ENCODE assay signal across 1 mouse cellular context in genomic region chr16:17409046-17409445, GRCm38 (mm10).
TF ChIP-seq lines count a peak whose summit lies in the region.

No protein-coding gene starts in this region.

TF ChIP-seq in CH12.LX, 34 proteins besides CTCF, POLR2A, EP300 and RAD21:
- peak; percentile 87 for TF ChIP-seq MXI1 (IDR thresholded peaks at IDR 0.05; ENCODE audit: low read depth, low read length)
- TF ChIP-seq PAX5 (IDR thresholded peaks at IDR 0.05; ENCODE audit: low read length): no peak
- TF ChIP-seq TCF12 (IDR thresholded peaks at IDR 0.05; ENCODE audit: low read depth, low read length): peak; percentile 79; the same call in 1 of the 2 replicates
- TF ChIP-seq ELF1 (IDR thresholded peaks at IDR 0.05; ENCODE audit: low read depth, low read length): peak; percentile 64; the same call in 1 of the 2 replicates
- no peak for TF ChIP-seq KAT2A (IDR thresholded peaks at IDR 0.05; ENCODE audit: insufficient replicate concordance, low read length)
- TF ChIP-seq IRF4 (IDR thresholded peaks at IDR 0.05; ENCODE audit: low read depth, low read length): peak; percentile 92
- TF ChIP-seq GABPA (IDR thresholded peaks at IDR 0.05; ENCODE audit: insufficient replicate concordance, low read depth, low read length): no peak
- TF ChIP-seq CHD2 (IDR thresholded peaks at IDR 0.05; ENCODE audit: low read length): peak; percentile 55; the same call in 1 of the 2 replicates
- TF ChIP-seq MAX (IDR thresholded peaks at IDR 0.05; ENCODE audit: low read length): peak; percentile 67
- TF ChIP-seq NRF1 (IDR thresholded peaks at IDR 0.05; ENCODE audit: low read depth, low read length): no peak
- peak; percentile 85 for TF ChIP-seq MAZ (IDR thresholded peaks at IDR 0.05; ENCODE audit: low read depth, low read length)
- TF ChIP-seq MYC (IDR thresholded peaks at IDR 0.05; ENCODE audit: low read depth, low read length): peak; percentile 71; the same call in 1 of the 2 replicates
- TF ChIP-seq UBTF (IDR thresholded peaks at IDR 0.05; ENCODE audit: low read depth, low read length): no peak
- peak; percentile 89 for TF ChIP-seq ETS1 (conservative IDR thresholded peaks at IDR 0.05; ENCODE audit: low read depth, low read length)
- no peak for TF ChIP-seq POLR2AphosphoS2 (IDR thresholded peaks at IDR 0.05; ENCODE audit: low read depth, low read length)
- no peak for TF ChIP-seq CHD1 (IDR thresholded peaks at IDR 0.05; ENCODE audit: low read depth, low read length)
- peak; percentile 70 for TF ChIP-seq MEF2A (IDR thresholded peaks at IDR 0.05; ENCODE audit: borderline replicate concordance, low read depth, low read length)
- no peak for TF ChIP-seq USF2 (conservative IDR thresholded peaks at IDR 0.05; ENCODE audit: low read depth, low read length)
- TF ChIP-seq RCOR1 (conservative IDR thresholded peaks at IDR 0.05; ENCODE audit: low read depth, low read length): no peak; the same call in 1 of the 2 replicates
- no peak for TF ChIP-seq USF1 (IDR thresholded peaks at IDR 0.05; ENCODE audit: low read depth, low read length)
- TF ChIP-seq ZMIZ1 (IDR thresholded peaks at IDR 0.05; ENCODE audit: low read depth, low read length): peak; percentile 30
- no peak for TF ChIP-seq E2F4 (IDR thresholded peaks at IDR 0.05; ENCODE audit: insufficient replicate concordance, low read depth, low read length)
- no peak for TF ChIP-seq MAFK (IDR thresholded peaks at IDR 0.05; ENCODE audit: insufficient replicate concordance, low read length)
- TF ChIP-seq TBP (conservative IDR thresholded peaks at IDR 0.05; ENCODE audit: low read depth, low read length): peak; percentile 55; the same call in 1 of the 2 replicates
- no peak for TF ChIP-seq ZKSCAN1 (IDR thresholded peaks at IDR 0.05; ENCODE audit: borderline replicate concordance, low read depth, low read length)
- TF ChIP-seq BHLHE40 (IDR thresholded peaks at IDR 0.05; ENCODE audit: low read depth, low read length): 0 out of 2 replicates have a peak, but pooled peaks have one; percentile 50
- peak; percentile 92 for TF ChIP-seq SIN3A (IDR thresholded peaks at IDR 0.05; ENCODE audit: low read length)
- TF ChIP-seq JUN (IDR thresholded peaks at IDR 0.05; ENCODE audit: insufficient read depth, low read depth, low read length): peak; percentile 23; the same call in 1 of the 2 replicates
- TF ChIP-seq ZNF384 (IDR thresholded peaks at IDR 0.05; ENCODE audit: low read depth, low read length): no peak
- no peak for TF ChIP-seq SMC3 (IDR thresholded peaks at IDR 0.05; ENCODE audit: low read depth, low read length)
- no peak for TF ChIP-seq NELFE (IDR thresholded peaks at IDR 0.05; ENCODE audit: low read depth, low read length)
- TF ChIP-seq ZC3H11A (IDR thresholded peaks at IDR 0.05; ENCODE audit: low read depth, low read length): no peak
- TF ChIP-seq HCFC1 (IDR thresholded peaks at IDR 0.05; ENCODE audit: low read depth, low read length): no peak; the same call in 1 of the 2 replicates
- TF ChIP-seq JUND (conservative IDR thresholded peaks at IDR 0.05; ENCODE audit: low read depth, low read length): 0 out of 2 replicates have a peak, but pooled peaks have one; percentile 4
